Mouse (Mus musculus) heart, embryonic 13.5 days (tissue): ENCODE measurements around the gene Gna15. TPM values are rescaled to one million over a fixed set of nuclear protein-coding genes. Genes with fewer than 3 reads are reported as not detected.

Source experiments
- ATAC-seq: fragments of 200-750 bp; cut with Nextera tagmentation; 2 replicates; pipeline ENCODE4 v1.8.0; 2017; ENCODE audit warnings: moderate TSS enrichment; ENCODE audit not compliant: insufficient number of reproducible peaks, low FRiP score, low TSS enrichment; ENCODE audit errors: extremely low read depth
- H3K27ac ChIP-seq: fragments of 300-500 bp; sonication (generic); replicated peaks from 2 replicates; pipeline ENCODE4 v1.5.1; 2015; ENCODE audit warnings: moderate library complexity, mild to moderate bottlenecking, inconsistent platforms
- H3K27me3 ChIP-seq: fragments of 300-500 bp; sonication (generic); replicated peaks from 2 replicates; pipeline ENCODE4 v1.6.1; 2015; ENCODE audit warnings: mild to moderate bottlenecking, inconsistent platforms
- H3K36me3 ChIP-seq: fragments of 300-500 bp; sonication (generic); 2 replicates; pipeline ENCODE4 v1.6.1; 2015; ENCODE audit warnings: mild to moderate bottlenecking, inconsistent platforms
- H3K4me1 ChIP-seq: fragments of 300-500 bp; sonication (generic); 2 replicates; pipeline ENCODE4 v1.6.1; 2015; ENCODE audit warnings: inconsistent platforms
- H3K4me2 ChIP-seq: fragments of 300-500 bp; sonication (generic); 2 replicates; pipeline ENCODE4 v1.6.1; 2015; ENCODE audit warnings: inconsistent platforms, mild to moderate bottlenecking, moderate library complexity
- H3K4me3 ChIP-seq: fragments of 300-500 bp; sonication (generic); 2 replicates; pipeline ENCODE4 v1.5.1; 2015; ENCODE audit warnings: moderate library complexity, mild to moderate bottlenecking, inconsistent platforms
- H3K9ac ChIP-seq: fragments of 300-500 bp; sonication (generic); 2 replicates; pipeline ENCODE4 v1.6.1; 2015; ENCODE audit warnings: inconsistent platforms, mild to moderate bottlenecking, moderate library complexity
- H3K9me3 ChIP-seq: fragments of 300-500 bp; sonication (generic); 2 replicates; pipeline ENCODE4 v1.6.1; 2016; ENCODE audit warnings: inconsistent platforms
- WGBS: fragments of 180-500 bp; shearing (Covaris S2); methylation state at CpG from one replicate; pipeline ENCODE4 v1.1.7; 2015; ENCODE audit warnings: mixed read lengths; 5-methylcytosine and 5-hydroxymethylcytosine counted together
- polyA plus RNA-seq: library from polyadenylated mRNA; unstranded; fragments of >200 nt; fragmentation: Nextera tagmentation; extraction: Ambion mirVana; gene quantifications from 2 replicates; pipeline ENCODE4 v1.2.1, GENCODE M21; 2015

Gene Gna15
- polyA plus RNA-seq, 1 experiment from 2014 or later: 2.0 TPM

GRCm38 (mm10) chr10:81499250-81499901, 24.6 kb downstream of the Gna15 start:
- Histone ChIP-seq H3K9ac (0 out of 2 replicates have a peak overlapping the region, but pooled peaks have one; percentile 28), H3K4me3 (no peak overlapping the region), H3K36me3 (no peaks in the 10 kb centered on the region), H3K27me3 (peaks cover 13% of the 10 kb centered on the region), H3K4me1 (peaks cover 25% of the 10 kb centered on the region), H3K4me2 (no peak overlapping the region), H3K9me3 (no peaks in the 10 kb centered on the region), H3K27ac (no peak overlapping the region)
- ATAC-seq: no peak
- WGBS: 67% methylated on average over 23 of the region's 23 CpGs

GRCm38 (mm10) chr10:81498316-81499249, 25.4 kb downstream of the Gna15 start:
- no peak for ATAC-seq
- Histone ChIP-seq H3K9ac (0 out of 2 replicates have a peak overlapping the region, but pooled peaks have one; percentile 21), H3K9me3 (no peaks in the 10 kb centered on the region), H3K27ac (no peak overlapping the region), H3K27me3 (peaks cover 8% of the 10 kb centered on the region), H3K4me3 (no peak overlapping the region), H3K4me1 (peaks cover 30% of the 10 kb centered on the region), H3K4me2 (no peak overlapping the region), H3K36me3 (0 out of 2 replicates have a peak, but pooled peaks cover 4% of the 10 kb centered on the region)
- WGBS: 77% methylated on average over 38 of the region's 38 CpGs

GRCm38 (mm10) chr10:81497401-81498270, 26.4 kb downstream of the Gna15 start:
- Histone ChIP-seq H3K4me2 (peak overlapping the region; percentile 65), H3K4me3 (no peak overlapping the region), H3K36me3 (peaks cover 11% of the 10 kb centered on the region), H3K27me3 (no peaks in the 10 kb centered on the region), H3K27ac (no peak overlapping the region), H3K4me1 (peaks cover 26% of the 10 kb centered on the region), H3K9me3 (no peaks in the 10 kb centered on the region), H3K9ac (no peak overlapping the region)
- 73% methylated on average over 17 of the region's 17 CpGs for WGBS
- ATAC-seq: no peak

- H3K9ac ChIP-seq: peak overlapping the region; percentile 74
- H3K4me1 ChIP-seq: peaks cover 26% of the 10 kb centered on the region
- peaks cover 17% of the 10 kb centered on the region for H3K36me3 ChIP-seq
- 29% methylated on average over 4 of the region's 4 CpGs for WGBS
- H3K27me3 ChIP-seq: no peaks in the 10 kb centered on the region
- H3K27ac ChIP-seq: no peak overlapping the region
- H3K9me3 ChIP-seq: no peaks in the 10 kb centered on the region
- peak overlapping the region; percentile 95 for H3K4me3 ChIP-seq
- peak overlapping the region; percentile 65 for H3K4me2 ChIP-seq
- no peak for ATAC-seq
Observed at GRCm38 (mm10) chr10:81496969-81497368, 27.1 kb downstream of the Gna15 start.

- WGBS: under 1% methylated on average over 45 of the region's 45 CpGs
- Histone ChIP-seq H3K27me3 (no peaks in the 10 kb centered on the region), H3K27ac (peak within 1 kb of the TSS; percentile 77), H3K36me3 (peaks cover 23% of the 10 kb centered on the region), H3K4me1 (peaks cover 26% of the 10 kb centered on the region), H3K4me2 (peak within 1 kb of the TSS; percentile 96), H3K9ac (peak within 1 kb of the TSS; percentile 91), H3K9me3 (no peaks in the 10 kb centered on the region), H3K4me3 (peak within 1 kb of the TSS; percentile 95)
- peak; percentile 93 for ATAC-seq
Observed at GRCm38 (mm10) chr10:81496264-81496901, 27.6 kb downstream of the Gna15 start, which contains the start of gene Ncln. Ncln (minus strand) TSS chr10:81496392.

- WGBS: 2% methylated on average over 41 of the region's 41 CpGs
- peak overlapping the region; percentile 60; the same call in 1 of the 2 replicates for H3K27ac ChIP-seq
- H3K4me2 ChIP-seq: peak overlapping the region; percentile 96
- H3K9me3 ChIP-seq: no peaks in the 10 kb centered on the region
- H3K27me3 ChIP-seq: no peaks in the 10 kb centered on the region
- peak overlapping the region; percentile 95 for H3K4me3 ChIP-seq
- peak overlapping the region; percentile 91 for H3K9ac ChIP-seq
- 0 out of 2 replicates have a peak, but pooled peaks have one; percentile 6 for ATAC-seq
- peaks cover 30% of the 10 kb centered on the region for H3K36me3 ChIP-seq
- H3K4me1 ChIP-seq: peaks cover 26% of the 10 kb centered on the region
Observed at GRCm38 (mm10) chr10:81495616-81496263, 28.3 kb downstream of the Gna15 start.

- Histone ChIP-seq H3K4me3 (peak overlapping the region; percentile 95), H3K27ac (no peak overlapping the region), H3K4me1 (peaks cover 26% of the 10 kb centered on the region), H3K27me3 (no peaks in the 10 kb centered on the region), H3K9me3 (no peaks in the 10 kb centered on the region), H3K36me3 (peaks cover 35% of the 10 kb centered on the region), H3K4me2 (peak overlapping the region; percentile 96), H3K9ac (peak overlapping the region; percentile 91)
- no peak for ATAC-seq
- WGBS: 68% methylated on average over 6 of the region's 6 CpGs
Observed at GRCm38 (mm10) chr10:81495151-81495550, 28.9 kb downstream of the Gna15 start.

- H3K27me3 ChIP-seq: no peaks in the 10 kb centered on the region
- no peak overlapping the region for H3K27ac ChIP-seq
- H3K9me3 ChIP-seq: no peaks in the 10 kb centered on the region
- peaks cover 42% of the 10 kb centered on the region for H3K36me3 ChIP-seq
- ATAC-seq: no peak
- peak overlapping the region; percentile 96 for H3K4me2 ChIP-seq
- WGBS: 86% methylated on average over 11 of the region's 11 CpGs
- H3K9ac ChIP-seq: peak overlapping the region; percentile 91
- peak overlapping the region; percentile 95 for H3K4me3 ChIP-seq
- H3K4me1 ChIP-seq: peaks cover 26% of the 10 kb centered on the region
Observed at GRCm38 (mm10) chr10:81494260-81495041, 29.6 kb downstream of the Gna15 start.

GRCm38 (mm10) chr10:81493601-81494220, 30.3 kb downstream of the Gna15 start:
- Histone ChIP-seq H3K27me3 (no peaks in the 10 kb centered on the region), H3K4me2 (no peak overlapping the region), H3K27ac (no peak overlapping the region), H3K36me3 (peaks cover 50% of the 10 kb centered on the region), H3K9me3 (no peaks in the 10 kb centered on the region), H3K9ac (0 out of 2 replicates have a peak overlapping the region, but pooled peaks have one; percentile 25), H3K4me3 (no peak overlapping the region), H3K4me1 (peaks cover 24% of the 10 kb centered on the region)
- 80% methylated on average over 8 of the region's 8 CpGs for WGBS
- no peak for ATAC-seq
